Mouse (Mus musculus) spleen, adult 2 months (tissue): Measurements from ENCODE around the gene Zfhx3.

Experiments used
- CTCF ChIP-seq: fragments of 200-500 bp; IDR thresholded peaks from 2 replicates; pipeline ENCODE4 v1.5.1; 2011; ENCODE audit warnings: mild to moderate bottlenecking, inconsistent platforms; ENCODE audit not compliant: insufficient read depth, insufficient read length, insufficient replicate concordance; ENCODE audit errors: extremely low read depth
- POLR2A ChIP-seq: fragments of 200-500 bp; IDR thresholded peaks from 2 replicates; pipeline ENCODE4 v1.6.1; 2011; ENCODE audit warnings: low read depth, low read length, inconsistent platforms

GRCm38 (mm10) chr8:108732500-108732899 lies 790.1 kb downstream of the Zfhx3 start:
- TF ChIP-seq POLR2A (no peak), CTCF (no peak)
